Mouse (Mus musculus) left cerebral cortex, postnatal 10 days (tissue): ENCODE measurements at regions not wholly inside any gene's neighbourhood (a gene's known extent, or its start where the extent isn't known, plus 50 kb on each side); places are given as distances from the start of the nearest gene placed in this dataset.
A peak's percentile ranks its signal among the peaks of the same experiment; 100 is the strongest.

ENCODE experiments used
- DNase-seq, 2 experiments: peaks; one replicate each; pipeline ENCODE4 v3.0.0; 2021 to 2022; ENCODE audit warnings: low spot score in 2 of 2, mixed read lengths in 1 of 2; ENCODE audit errors: extremely low spot score in 1 of 2
- intact Hi-C: fragments of 180-260 bp; cut with DNase I; formaldehyde crosslinking; loops from one replicate; pipeline ENCODE4 v1.15.1; 2025

DNA sequence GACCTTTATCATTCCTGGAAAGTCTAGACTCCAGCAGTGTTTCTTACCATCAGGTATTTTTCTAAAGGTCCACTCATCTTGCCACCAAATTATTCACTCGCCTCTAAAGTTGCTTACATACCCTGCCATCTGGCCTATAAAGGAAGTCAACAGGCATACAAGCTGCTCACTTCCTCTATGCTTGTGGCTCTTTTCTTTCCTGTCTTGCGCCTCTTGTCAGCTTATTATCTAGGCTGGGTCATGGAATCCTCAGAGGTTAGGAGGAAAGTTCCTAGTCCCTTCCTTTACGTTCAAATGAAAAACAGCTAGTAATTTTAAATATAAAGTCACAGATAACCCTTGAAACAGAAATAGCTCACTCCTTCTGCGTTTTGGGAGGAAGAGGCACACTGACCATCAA, 97.9 kb downstream of the Lipi start:
- DNase-seq = no peak
- intact Hi-C loops = no loop called here

GRCm38 (mm10) chr16:75483878-75484277, 102.0 kb downstream of the Lipi start:
- no peak for DNase-seq
- intact Hi-C loops = no loop called here

- intact Hi-C loops = no loop called here
- no peak for DNase-seq
These were observed 120.4 kb downstream of the Lipi start for GRCm38 (mm10) chr16:75465420-75465975.

DNA sequence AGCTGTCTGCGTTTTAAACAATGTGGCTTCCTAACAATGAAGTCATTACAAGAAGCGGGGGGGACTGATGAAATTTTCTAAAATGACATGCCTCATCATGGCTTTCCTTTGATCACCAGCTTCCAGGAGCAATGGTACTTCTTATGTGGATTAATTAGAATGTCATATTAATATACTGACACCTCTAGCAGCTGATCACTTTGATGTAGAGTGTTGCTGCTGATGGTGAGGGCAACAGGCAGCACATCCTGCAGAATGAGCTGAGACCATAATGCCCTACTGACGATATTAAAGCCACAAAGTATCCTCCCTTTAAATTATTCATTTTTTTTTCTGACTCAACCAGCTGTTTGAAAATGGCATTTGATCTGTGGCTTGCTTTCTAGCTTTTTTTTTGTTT, 123.7 kb downstream of the Lipi start:
- no peak for DNase-seq
- intact Hi-C loops = no loop called here

- peak; percentile 19 to 30 for DNase-seq
- intact Hi-C loops = no loop called here
These were observed 138.9 kb downstream of the Lipi start for GRCm38 (mm10) chr16:75446901-75447514.

- DNase-seq = peak in 1 of 2 experiments; percentile 8
- intact Hi-C loops = no loop called here
These were observed 146.6 kb downstream of the Lipi start for GRCm38 (mm10) chr16:75439296-75439695.

GRCm38 (mm10) chr16:75433227-75433626, 152.6 kb downstream of the Lipi start:
- no peak for DNase-seq
- intact Hi-C loops = no loop called here

GRCm38 (mm10) chr16:75384526-75385222, 201.2 kb downstream of the Lipi start:
- intact Hi-C loops = no loop called here
- DNase-seq = no peak

GRCm38 (mm10) chr16:75381191-75381590, 204.7 kb downstream of the Lipi start:
- intact Hi-C loops = no loop called here
- no peak for DNase-seq

DNA sequence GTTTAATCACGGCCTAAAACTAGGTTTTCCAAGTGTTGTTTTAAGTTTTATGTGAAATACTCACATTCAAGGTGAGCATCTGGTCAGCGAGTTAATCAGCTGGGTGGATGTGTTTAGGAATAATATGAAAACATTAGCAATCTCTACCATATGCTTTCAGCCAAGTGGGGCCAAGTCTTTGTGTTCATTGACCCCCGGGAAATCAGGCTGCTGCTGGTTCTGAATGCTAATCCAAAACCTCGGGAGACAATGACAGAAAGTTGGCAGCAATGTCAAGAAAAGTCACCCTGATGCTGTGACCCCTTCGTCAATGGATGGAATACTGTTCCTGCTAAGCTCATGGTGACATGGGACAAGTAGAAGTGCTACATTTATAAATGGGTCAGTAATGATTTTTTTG, 216.2 kb downstream of the Lipi start:
- intact Hi-C loops = no loop called here
- DNase-seq = no peak

- DNase-seq = peak in 1 of 2 experiments; percentile 31
These were observed 219.1 kb downstream of the Lipi start for GRCm38 (mm10) chr16:75366727-75367126.

DNA sequence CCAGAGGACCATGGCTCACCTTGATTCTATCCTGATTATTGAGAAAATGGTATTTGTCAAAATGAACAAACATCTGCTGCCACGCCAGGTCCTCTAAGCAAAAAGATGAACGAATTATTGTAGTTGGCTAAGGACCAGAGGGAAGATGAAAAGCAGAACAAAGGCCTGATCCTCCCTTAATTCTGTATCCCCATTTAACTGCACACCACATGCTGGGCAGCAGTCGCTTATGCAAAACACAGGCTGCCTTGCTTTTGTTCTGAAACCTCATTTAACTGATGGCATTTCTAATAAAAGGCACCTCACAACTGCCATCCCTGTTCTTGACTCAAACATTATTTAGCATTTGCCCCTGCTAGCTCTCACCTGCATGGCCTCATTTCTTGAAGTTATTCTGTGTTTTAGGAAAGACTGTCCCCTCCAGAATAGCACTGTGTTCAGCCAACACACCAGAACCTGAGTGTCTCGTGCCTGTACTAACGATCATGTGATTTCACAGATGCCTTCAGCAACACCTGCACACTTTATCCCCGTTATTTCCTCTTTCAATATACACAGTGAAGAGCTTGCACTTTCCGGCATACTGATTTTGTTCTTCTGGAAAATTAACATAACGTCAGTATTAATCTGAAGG, 220.4 kb downstream of the Lipi start:
- intact Hi-C loops = no loop called here
- DNase-seq = no peak

More at GRCm38 (mm10) chr16:75366727-75367126, 219.1 kb downstream of the Lipi start:
- intact Hi-C loops = no loop called here

- intact Hi-C loops = no loop called here
- DNase-seq = peak in 1 of 2 experiments; percentile 25
These were observed 223.8 kb downstream of the Lipi start for GRCm38 (mm10) chr16:75362095-75362494.

DNA sequence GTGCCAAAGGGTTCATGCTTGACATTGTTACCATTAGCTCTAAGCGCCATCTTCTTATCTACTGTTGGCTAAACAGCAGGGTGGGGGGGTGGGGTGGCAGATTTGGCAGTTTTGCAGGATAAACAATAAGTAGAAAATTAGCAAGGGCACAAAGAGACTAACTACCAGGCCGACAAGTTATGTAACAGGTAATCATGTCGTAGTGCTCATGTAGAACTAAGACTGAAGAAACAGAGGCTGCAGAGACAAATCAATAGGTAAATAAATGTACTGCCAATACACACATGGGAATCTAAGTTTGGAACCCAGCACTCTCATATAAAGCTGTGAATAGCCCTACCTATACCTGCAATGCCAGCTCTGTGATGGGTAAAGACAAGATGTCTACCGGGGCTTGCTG, 225.1 kb downstream of the Lipi start:
- no peak for DNase-seq
- intact Hi-C loops = no loop called here

GRCm38 (mm10) chr16:75353394-75353793, 232.5 kb downstream of the Lipi start:
- no peak for DNase-seq
- intact Hi-C loops = no loop called here

- DNase-seq = no peak
- intact Hi-C loops = loop anchor here (5.0 kb wide), 1 partner anchor 188 kb away; no protein-coding TSS in a partner anchor
These were observed 241.5 kb downstream of the Lipi start for GRCm38 (mm10) chr16:75344201-75344927.

DNA sequence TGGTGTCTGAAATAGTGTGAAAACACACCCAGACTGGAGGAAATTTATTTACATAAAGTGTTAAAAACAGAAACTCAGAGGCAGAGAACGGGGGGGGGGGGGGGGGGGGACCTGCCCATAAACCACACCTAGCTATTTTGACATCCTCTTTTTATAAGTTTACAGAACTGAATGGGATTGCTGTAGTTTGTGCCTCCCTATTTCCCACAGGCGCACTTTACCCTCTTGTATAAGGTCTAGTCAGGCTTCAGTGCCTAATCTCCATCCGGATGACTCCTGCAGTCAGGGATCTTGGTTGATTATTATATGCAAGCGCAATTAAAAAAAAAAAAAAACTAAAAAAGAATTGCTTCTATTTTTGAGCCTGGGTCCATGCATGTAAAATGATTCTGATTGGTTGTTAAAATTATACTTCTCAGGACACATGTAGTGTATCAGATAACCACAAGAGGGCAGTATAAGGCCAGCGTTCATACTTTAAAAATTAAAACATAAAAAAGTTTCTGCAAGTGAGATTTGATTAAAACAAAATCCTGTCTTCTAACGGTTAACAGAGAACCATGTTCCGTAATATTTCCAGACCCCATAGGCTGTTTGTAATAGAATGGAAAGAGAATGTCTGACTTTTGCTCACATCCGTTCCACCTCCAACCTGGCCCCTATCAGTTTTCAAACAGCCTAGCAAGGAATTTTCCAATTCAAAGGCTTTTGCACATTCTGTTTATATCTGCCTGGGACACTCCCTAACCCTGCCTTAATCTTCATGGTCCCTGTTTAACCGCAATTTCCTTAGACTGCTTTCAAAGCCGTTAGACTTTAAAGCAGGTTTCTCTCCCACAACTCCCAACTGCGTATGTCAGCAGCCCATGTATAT, 242.6 kb downstream of the Lipi start:
- peak in 1 of 2 experiments; percentile 43 for DNase-seq
- intact Hi-C loops = loop anchor here (5.0 kb wide), 1 partner anchor 189 kb away; no protein-coding TSS in a partner anchor

DNA sequence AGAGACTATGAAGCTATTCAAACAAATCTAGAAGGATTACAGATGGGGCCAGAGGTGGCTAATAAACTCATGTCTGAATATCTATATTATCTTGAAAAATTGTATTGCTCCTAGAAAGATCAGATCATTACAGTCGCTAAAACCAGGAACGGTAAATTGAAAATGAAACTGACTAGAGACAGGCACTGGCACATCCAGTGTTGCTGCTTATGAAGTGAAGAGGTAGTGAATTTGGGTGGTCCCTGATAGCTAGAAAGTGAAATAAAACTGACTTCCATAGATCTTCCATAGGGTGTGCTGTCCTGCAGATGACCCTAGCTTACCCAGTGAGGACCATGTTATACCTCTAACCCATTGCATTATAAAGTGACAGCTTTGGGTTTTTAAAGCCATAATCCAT, 251.6 kb downstream of the Lipi start:
- intact Hi-C loops = no loop called here
- no peak for DNase-seq
